Mouse (Mus musculus) Patski (cell line): ENCODE data around the gene Gas2l3. TPM values are rescaled to one million over a fixed set of nuclear protein-coding genes. Genes with fewer than 3 reads are reported as not detected.

ENCODE experiments used
- ATAC-seq: fragments of 100-300 bp; one replicate; pipeline ENCODE4 v1.8.0; 2021
- CTCF ChIA-PET: fragments of 350-600 bp; sonication (Branson Sonifier 250); formaldehyde crosslinking; loops from one replicate; lab custom pipeline; 2022; ENCODE audit warnings: inconsistent platforms; lab: Charles Lee
- POLR2A ChIA-PET: fragments of 350-600 bp; sonication (Branson Sonifier 250); formaldehyde crosslinking; loops from one replicate; lab custom pipeline; 2022; ENCODE audit warnings: antibody characterized with exemption, inconsistent platforms; lab: Charles Lee
- DNase-seq: peaks from one replicate; pipeline ENCODE4 v3.0.0-alpha.2; 2011; ENCODE audit warnings: low read depth, low spot score
- H3K27me3 ChIP-seq: fragments of 371-371 bp; one replicate; pipeline ENCODE4 v1.5.1; 2021
- CTCF ChIP-seq: fragments of 100-300 bp; IDR thresholded peaks from one replicate; pipeline ENCODE4 v1.5.1; 2021
- in situ Hi-C: fragments of 300-500 bp; cut with MboI; formaldehyde crosslinking; loops from 3 replicates; pipeline ENCODE4 v1.11.1; 2018; ENCODE audit warnings: low pct_unique_long_range_greater_than_20kb, mixed read lengths
- polyA plus RNA-seq: library from polyadenylated mRNA; unstranded; gene quantifications from one replicate; pipeline ENCODE4 v1.2.3, GENCODE M21; 2021

Gene Gas2l3
- polyA plus RNA-seq, 1 experiment from 2014 or later, result 8.6 TPM

- no peak for DNase-seq
- ATAC-seq, result no peak
- no peaks in the 10 kb centered on the region for H3K27me3 ChIP-seq
- ChIA-PET CTCF (no interaction called here), POLR2A (no interaction called here)
- no peak for TF ChIP-seq CTCF
- in situ Hi-C loops, result no loop called here
These were observed 38.8 kb downstream of the Gas2l3 start for GRCm38 (mm10) chr10:89404936-89405335.

DNA sequence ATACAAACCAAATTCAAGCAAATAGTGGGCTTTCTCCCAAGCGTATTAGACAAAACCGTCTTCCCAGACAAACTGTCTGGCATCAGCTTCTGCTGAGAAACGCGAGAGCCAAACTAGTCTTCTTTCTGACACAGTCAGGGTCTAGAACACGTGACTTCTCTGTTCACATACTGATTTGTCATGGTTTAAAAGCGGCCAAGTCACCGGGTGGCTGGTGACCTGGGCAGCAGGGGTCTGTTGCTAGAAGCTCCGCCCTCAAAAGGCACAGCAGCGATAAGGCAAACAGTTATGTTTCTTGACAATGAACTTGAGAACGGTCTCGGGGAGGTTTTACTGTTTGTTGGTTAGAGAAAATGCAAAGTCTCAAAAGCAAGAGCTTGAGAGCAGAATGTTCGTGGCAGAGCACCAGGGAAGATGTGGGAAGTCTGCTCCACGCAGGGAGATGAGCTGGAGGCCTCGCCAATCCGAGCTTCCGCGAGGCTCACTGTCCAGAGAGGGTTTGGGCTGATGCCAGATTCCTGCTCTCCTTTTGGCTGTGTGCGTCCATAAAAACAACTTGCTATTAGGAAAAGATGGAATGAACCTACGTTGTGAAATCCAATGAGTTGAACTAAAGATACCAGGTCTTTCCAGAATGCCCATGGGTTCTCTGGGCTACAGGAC lies 43.0 kb downstream of the Gas2l3 start:
- POLR2A ChIA-PET, result no interaction called here
- no peaks in the 10 kb centered on the region for H3K27me3 ChIP-seq
- CTCF ChIA-PET, result no interaction called here
- no peak for TF ChIP-seq CTCF
- in situ Hi-C loops, result no loop called here
- ATAC-seq, result no peak
- no peak for DNase-seq

DNA sequence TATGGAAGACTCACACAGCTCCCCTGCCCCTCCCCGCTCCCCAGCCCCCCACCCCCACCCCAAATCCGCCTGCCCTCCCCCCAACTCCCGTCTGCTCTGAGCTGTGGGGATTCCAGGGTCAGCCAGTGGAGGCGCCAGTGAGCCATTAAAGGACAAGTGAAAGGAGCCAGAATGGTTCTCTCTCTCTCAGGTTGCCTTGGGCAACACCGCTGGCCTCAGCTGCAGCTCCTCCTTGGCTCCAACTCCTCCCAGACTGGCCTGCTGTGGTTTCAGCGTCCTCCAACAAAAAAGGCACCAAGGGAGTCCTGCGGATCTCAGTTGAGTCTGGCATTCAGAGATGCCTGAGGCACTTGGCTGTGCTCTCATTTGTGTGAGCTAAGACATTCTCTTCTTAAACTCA lies 47.9 kb downstream of the Gas2l3 start:
- no peak for ATAC-seq
- peak; percentile 23 for TF ChIP-seq CTCF
- in situ Hi-C loops, result no loop called here
- no peaks in the 10 kb centered on the region for H3K27me3 ChIP-seq
- CTCF ChIA-PET, result no interaction called here
- POLR2A ChIA-PET, result no interaction called here
- DNase-seq, result no peak

DNA sequence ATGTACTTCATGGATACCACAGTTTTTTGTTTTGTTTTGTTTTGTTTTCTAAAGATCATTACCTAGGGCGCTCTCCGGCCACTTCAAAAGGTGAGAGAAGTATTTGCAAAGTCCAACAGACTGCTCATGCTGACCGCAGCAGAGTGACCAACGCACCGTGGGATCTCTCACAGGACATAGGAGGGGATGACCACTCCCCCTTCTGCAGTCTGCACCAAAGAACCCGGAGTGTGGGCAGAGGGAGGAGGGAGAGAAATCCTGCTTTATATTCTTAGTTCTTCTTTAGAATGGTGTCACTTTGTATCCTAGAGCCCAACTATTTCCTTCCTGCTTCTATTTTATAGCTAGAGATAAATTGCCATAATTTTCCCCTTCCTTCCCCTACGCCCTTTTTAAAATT lies 48.4 kb downstream of the Gas2l3 start:
- CTCF ChIA-PET, result interaction anchor here (0.8 kb wide), 1 partner anchor 12 kb away, joined by 5 read pairs; no protein-coding TSS in a partner anchor
- ATAC-seq, result no peak
- POLR2A ChIA-PET, result no interaction called here

GRCm38 (mm10) chr10:89392687-89393086 lies 51.1 kb downstream of the Gas2l3 start:
- no peak for TF ChIP-seq CTCF
- POLR2A ChIA-PET, result interaction anchor here (1.6 kb wide), 1 partner anchor 14 kb away, joined by 3 read pairs; no protein-coding TSS in a partner anchor
- no peak for DNase-seq
- CTCF ChIA-PET, result interaction anchor here (0.7 to 1.6 kb wide), 2 partner anchors 9 to 135 kb away, joined by 3 to 6 read pairs; no protein-coding TSS in a partner anchor
- no peak for ATAC-seq
- in situ Hi-C loops, result loop anchor here (5.0 kb wide), 1 partner anchor 70 kb away; no protein-coding TSS in a partner anchor
- peaks cover 6% of the 10 kb centered on the region for H3K27me3 ChIP-seq

More for the DNA sequence above, 48.4 kb downstream of the Gas2l3 start:
- no peak for DNase-seq
- in situ Hi-C loops, result no loop called here
- no peak for TF ChIP-seq CTCF
- H3K27me3 ChIP-seq, result no peaks in the 10 kb centered on the region

DNA sequence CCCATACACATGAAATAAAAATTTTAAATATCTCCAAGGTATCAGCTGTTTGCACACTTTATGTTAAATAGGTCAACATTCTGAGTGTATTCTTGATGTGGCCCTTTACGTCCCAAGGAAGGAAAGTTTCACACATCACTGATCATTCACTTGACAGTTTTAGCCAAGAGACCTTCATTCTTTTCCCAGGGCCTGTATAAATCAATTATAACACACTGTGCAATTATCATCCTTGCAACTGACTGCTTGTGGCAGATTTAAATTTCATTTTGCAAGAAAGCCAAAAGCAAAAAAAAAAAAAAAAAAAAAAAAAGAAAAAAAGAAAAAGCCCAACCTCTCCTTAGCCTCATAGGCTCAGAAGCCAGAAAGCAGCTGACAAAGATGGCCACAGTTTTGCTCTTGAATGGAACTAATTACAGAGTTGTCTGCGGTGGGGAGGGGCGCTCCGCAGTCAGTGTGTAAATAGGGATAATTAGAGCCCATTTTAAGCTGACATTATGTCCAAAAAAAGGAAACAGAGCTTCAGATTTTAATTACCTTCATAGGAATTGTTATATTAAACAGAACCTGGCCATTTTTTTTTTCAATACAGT lies 52.1 kb downstream of the Gas2l3 start:
- in situ Hi-C loops, result loop anchor here (5.0 kb wide), 1 partner anchor 69 kb away; no protein-coding TSS in a partner anchor
- TF ChIP-seq CTCF, result no peak
- ChIA-PET POLR2A (interaction anchor here (1.6 kb wide), 1 partner anchor 15 kb away, joined by 3 read pairs; no protein-coding TSS in a partner anchor), CTCF (interaction anchor here (1.6 kb wide), 1 partner anchor 8 kb away, joined by 6 read pairs; no protein-coding TSS in a partner anchor)
- DNase-seq (no peak), ATAC-seq (no peak)
- peaks cover 7% of the 10 kb centered on the region for H3K27me3 ChIP-seq

DNA sequence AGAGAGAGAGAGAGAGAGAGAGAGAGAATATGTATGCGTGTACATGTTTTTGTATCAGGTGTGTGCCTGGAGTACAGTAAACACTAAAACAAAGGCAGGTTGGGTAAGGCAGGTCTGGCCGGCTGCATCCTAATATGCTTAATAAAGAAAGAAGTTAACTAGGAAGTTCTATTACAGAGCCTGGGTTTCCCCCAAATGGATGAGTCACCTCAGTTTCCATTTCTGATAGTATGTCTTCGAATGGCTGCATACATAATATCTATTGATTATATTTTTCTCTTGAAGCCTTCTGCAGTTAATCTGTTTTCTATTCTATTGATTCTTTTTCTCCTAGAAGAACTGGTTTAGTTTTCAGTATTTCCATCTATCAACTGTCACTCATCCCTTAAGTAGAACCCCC lies 57.3 kb downstream of the Gas2l3 start:
- peaks cover 9% of the 10 kb centered on the region for H3K27me3 ChIP-seq
- no peak for TF ChIP-seq CTCF
- DNase-seq (no peak), ATAC-seq (no peak)
- ChIA-PET POLR2A (no interaction called here), CTCF (no interaction called here)
- in situ Hi-C loops, result no loop called here

GRCm38 (mm10) chr10:89383462-89383861 lies 60.3 kb downstream of the Gas2l3 start:
- DNase-seq (peak; percentile 27), ATAC-seq (peak; percentile 87)
- in situ Hi-C loops, result no loop called here
- ChIA-PET POLR2A (no interaction called here), CTCF (interaction anchor here (0.7 to 2.8 kb wide), 11 partner anchors 8 to 56 kb away, joined by 3 to 9 read pairs (median 4); no protein-coding TSS in a partner anchor)
- peak; percentile 90 for TF ChIP-seq CTCF
- peaks cover 8% of the 10 kb centered on the region for H3K27me3 ChIP-seq

- no peak for TF ChIP-seq CTCF
- in situ Hi-C loops, result no loop called here
- no peak for ATAC-seq
- ChIA-PET POLR2A (no interaction called here), CTCF (no interaction called here)
- DNase-seq, result no peak
- peaks cover 9% of the 10 kb centered on the region for H3K27me3 ChIP-seq
These were observed 66.0 kb downstream of the Gas2l3 start for GRCm38 (mm10) chr10:89377750-89378149.

DNA sequence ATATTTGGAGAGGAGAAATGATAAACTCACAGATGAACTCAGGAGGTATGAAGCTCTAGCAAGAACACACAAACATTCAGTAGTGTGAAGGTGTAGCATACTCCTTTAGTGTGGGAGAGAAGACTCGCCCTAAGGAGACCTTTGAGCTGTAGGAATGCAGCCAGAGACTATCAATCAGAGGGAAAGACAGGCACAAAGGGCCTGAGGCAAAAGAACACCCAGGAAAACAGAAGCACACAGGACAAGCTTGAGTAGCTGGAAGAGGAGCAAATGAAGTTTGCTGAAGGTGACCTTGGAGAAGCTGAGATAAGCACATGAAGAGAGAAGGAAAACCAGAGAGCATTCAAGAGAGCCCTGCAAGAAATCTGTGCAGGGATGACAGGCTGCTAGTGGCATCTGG lies 73.7 kb downstream of the Gas2l3 start:
- in situ Hi-C loops, result no loop called here
- DNase-seq, result no peak
- TF ChIP-seq CTCF, result no peak
- CTCF ChIA-PET, result interaction anchor here (1.3 to 1.8 kb wide), 2 partner anchors 10 to 13 kb away, joined by 3 to 4 read pairs; no protein-coding TSS in a partner anchor
- ATAC-seq, result peak; percentile 31
- POLR2A ChIA-PET, result interaction anchor here (0.6 kb wide), 1 partner anchor 47 kb away, joined by 5 read pairs; no protein-coding TSS in a partner anchor
- peaks cover 12% of the 10 kb centered on the region for H3K27me3 ChIP-seq

DNA sequence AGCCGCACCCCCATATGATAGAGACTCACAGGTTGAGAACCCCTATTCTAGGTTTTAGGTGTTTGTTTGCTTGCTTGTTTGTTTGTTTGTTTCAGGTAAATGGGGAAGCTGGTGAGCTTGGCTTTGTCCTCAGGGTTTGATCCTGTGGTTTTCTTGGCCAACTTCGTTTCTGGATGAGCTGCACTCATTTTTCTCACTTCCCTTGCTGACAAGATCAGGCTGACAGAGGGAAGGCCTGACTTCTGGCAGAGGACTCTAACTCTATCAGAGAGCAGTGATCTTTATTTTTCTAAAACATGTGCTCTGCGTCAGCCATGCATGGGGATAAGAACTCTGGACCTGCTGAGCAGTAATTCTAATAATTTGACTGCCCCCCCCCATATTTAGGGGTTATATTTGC lies 84.8 kb downstream of the Gas2l3 start:
- CTCF ChIA-PET, result interaction anchor here (2.2 kb wide), 1 partner anchor 25 kb away, joined by 5 read pairs; no protein-coding TSS in a partner anchor
- in situ Hi-C loops, result no loop called here
- no peak for TF ChIP-seq CTCF
- no peaks in the 10 kb centered on the region for H3K27me3 ChIP-seq
- no peak for ATAC-seq
- POLR2A ChIA-PET, result no interaction called here
- DNase-seq, result no peak

Other genes starting within 250 kb of the Gas2l3 start
- not detected for gene Ano4, start 99.2 kb downstream of the Gas2l3 start, polyA plus RNA-seq
- 1.3 TPM for gene Nr1h4, start 89.6 kb upstream of the Gas2l3 start, polyA plus RNA-seq
- 0.06 TPM for gene Slc17a8, start 177.3 kb upstream of the Gas2l3 start, polyA plus RNA-seq
- gene Scyl2, start 242.3 kb upstream of the Gas2l3 start, polyA plus RNA-seq, result 40.2 TPM